Mouse (Mus musculus): ENCODE data around the gene Tbpl1. TPM values are rescaled to one million over a fixed set of nuclear protein-coding genes. Genes with fewer than 3 reads are reported as not detected.

Gene Tbpl1
- total and polyA plus RNA-seq, 3 experiments = 36.6 to 41.8 TPM; not detected in 1

- H3K4me1 ChIP-seq (ENCODE audit: control insufficient read depth in 1 of 2, insufficient read depth in 2 of 2, low read length in 2 of 2) = no peaks in the 10 kb centered on the region
- TF ChIP-seq NRF1 (IDR thresholded peaks at IDR 0.05; ENCODE audit: insufficient read depth, low read depth, low read length, poor library complexity, severe bottlenecking) (no peak), MAX (IDR thresholded peaks at IDR 0.05; ENCODE audit: low read length) (no peak), POLR2AphosphoS5 (IDR thresholded peaks at IDR 0.05; ENCODE audit: borderline replicate concordance, low read depth, low read length) (no peak), NELFE (IDR thresholded peaks at IDR 0.05; ENCODE audit: low read depth, low read length) (no peak), GATA1 (IDR thresholded peaks at IDR 0.05; ENCODE audit: low read depth, low read length) (no peak), CTCF (IDR thresholded peaks at IDR 0.05 in 2 of 3, conservative IDR thresholded peaks at IDR 0.05 in 1 of 3; ENCODE audit: control insufficient read depth in 1 of 3, insufficient read depth in 1 of 3, low read depth in 2 of 3, low read length in 3 of 3, poor library complexity in 1 of 3, severe bottlenecking in 1 of 3) (no peak), USF1 (IDR thresholded peaks at IDR 0.05; ENCODE audit: low read depth, low read length) (no peak), MYB (IDR thresholded peaks at IDR 0.05; ENCODE audit: low read depth, low read length) (no peak), CHD1 (IDR thresholded peaks at IDR 0.05; ENCODE audit: low read depth, low read length) (no peak), BHLHE40 (IDR thresholded peaks at IDR 0.05; ENCODE audit: borderline replicate concordance, low read depth, low read length) (no peak), MYC (IDR thresholded peaks at IDR 0.05; ENCODE audit: low read depth, low read length) (no peak), MXI1 (IDR thresholded peaks at IDR 0.05; ENCODE audit: low read depth, low read length) (no peak), MAFK (IDR thresholded peaks at IDR 0.05; ENCODE audit: borderline replicate concordance, low read depth, low read length) (no peak), RCOR1 (IDR thresholded peaks at IDR 0.05; ENCODE audit: low read depth, low read length) (no peak), E2F4 (IDR thresholded peaks at IDR 0.05; ENCODE audit: borderline replicate concordance, low read depth, low read length) (no peak), POLR2AphosphoS2 (IDR thresholded peaks at IDR 0.05; ENCODE audit: low read length) (no peak), TBP (IDR thresholded peaks at IDR 0.05; ENCODE audit: low read depth, low read length) (no peak), ZKSCAN1 (IDR thresholded peaks at IDR 0.05; ENCODE audit: low read depth, low read length) (no peak), MEF2A (IDR thresholded peaks at IDR 0.05; ENCODE audit: extremely low read depth, insufficient replicate concordance, low read depth, low read length, poor library complexity, severe bottlenecking) (no peak)
- no peak for DNase-seq (ENCODE audit: low read depth, low spot score)
- H3K79me2 ChIP-seq (ENCODE audit: control insufficient read depth, insufficient read depth, low read length, poor library complexity) = no peaks in the 10 kb centered on the region
- no peak overlapping the region for H3K4me3 ChIP-seq (ENCODE audit: control insufficient read depth in 1 of 2, insufficient read depth in 1 of 2, low read depth in 2 of 2, low read length in 2 of 2)
- H3K9ac ChIP-seq (ENCODE audit: control insufficient read depth, low read depth, low read length, poor library complexity, severe bottlenecking) = no peak overlapping the region
- no peak overlapping the region for H3K27ac ChIP-seq (ENCODE audit: control insufficient read depth, low read depth, low read length)
- no peaks in the 10 kb centered on the region for H3K36me3 ChIP-seq (ENCODE audit: control insufficient read depth in 1 of 2, insufficient read depth in 2 of 2, low read length in 2 of 2)
- peaks cover 1 to 2% of the 10 kb centered on the region in 2 experiments; a peak in 3 of 4 replicates for H3K27me3 ChIP-seq (ENCODE audit: control insufficient read depth in 1 of 2, insufficient read depth in 2 of 2, low read length in 2 of 2)
- no peaks in the 10 kb centered on the region for H3K9me3 ChIP-seq (replicated peaks; ENCODE audit: insufficient read depth, low read length)
Measured at GRCm38 (mm10) chr10:22674176-22674575, 57.6 kb downstream of the Tbpl1 start.

GRCm38 (mm10) chr10:22668509-22668908 is 63.2 kb downstream of the Tbpl1 start:
- DNase-seq (ENCODE audit: low read depth, low spot score) = no peak
- TF ChIP-seq MAFK (IDR thresholded peaks at IDR 0.05; ENCODE audit: borderline replicate concordance, low read depth, low read length) = no peak
- no peak for TF ChIP-seq TAL1 (IDR thresholded peaks at IDR 0.05; ENCODE audit: low read length)
- no peak for TF ChIP-seq POLR2AphosphoS2 (IDR thresholded peaks at IDR 0.05; ENCODE audit: low read length)
- no peak for TF ChIP-seq CHD1 (IDR thresholded peaks at IDR 0.05; ENCODE audit: low read depth, low read length)
- TF ChIP-seq MAX (IDR thresholded peaks at IDR 0.05; ENCODE audit: low read length) = no peak
- no peak for TF ChIP-seq CHD2 (IDR thresholded peaks at IDR 0.05; ENCODE audit: low read length)
- TF ChIP-seq MAZ (IDR thresholded peaks at IDR 0.05; ENCODE audit: low read depth, low read length) = no peak
- no peak for TF ChIP-seq GATA1 (IDR thresholded peaks at IDR 0.05; ENCODE audit: low read depth, low read length)
- TF ChIP-seq USF1 (IDR thresholded peaks at IDR 0.05; ENCODE audit: low read depth, low read length) = no peak
- TF ChIP-seq TCF12 (IDR thresholded peaks at IDR 0.05; ENCODE audit: low read depth, low read length) = no peak
- no peak for TF ChIP-seq CTCF (IDR thresholded peaks at IDR 0.05 in 2 of 3, conservative IDR thresholded peaks at IDR 0.05 in 1 of 3; ENCODE audit: control insufficient read depth in 1 of 3, insufficient read depth in 1 of 3, low read depth in 2 of 3, low read length in 3 of 3, poor library complexity in 1 of 3, severe bottlenecking in 1 of 3)
- TF ChIP-seq RCOR1 (IDR thresholded peaks at IDR 0.05; ENCODE audit: low read depth, low read length) = no peak
- no peak for TF ChIP-seq GABPA (IDR thresholded peaks at IDR 0.05; ENCODE audit: low read depth, low read length)
- TF ChIP-seq ELF1 (IDR thresholded peaks at IDR 0.05; ENCODE audit: low read depth, low read length) = no peak
- TF ChIP-seq JUND (IDR thresholded peaks at IDR 0.05; ENCODE audit: low read depth, low read length) = no peak
- no peak for TF ChIP-seq ZMIZ1 (IDR thresholded peaks at IDR 0.05; ENCODE audit: low read depth, low read length)
- TF ChIP-seq ETS1 (IDR thresholded peaks at IDR 0.05; ENCODE audit: low read depth, low read length) = no peak
- TF ChIP-seq NRF1 (IDR thresholded peaks at IDR 0.05; ENCODE audit: insufficient read depth, low read depth, low read length, poor library complexity, severe bottlenecking) = no peak
- TF ChIP-seq EP300 (IDR thresholded peaks at IDR 0.05; ENCODE audit: low read depth in 1 of 2, low read length in 2 of 2) = no peak
- Histone ChIP-seq H3K4me3 (ENCODE audit: control insufficient read depth in 1 of 2, insufficient read depth in 1 of 2, low read depth in 2 of 2, low read length in 2 of 2) (no peak overlapping the region), H3K79me2 (ENCODE audit: control insufficient read depth, insufficient read depth, low read length, poor library complexity) (no peaks in the 10 kb centered on the region), H3K27ac (ENCODE audit: control insufficient read depth, low read depth, low read length) (no peak overlapping the region), H3K36me3 (ENCODE audit: control insufficient read depth in 1 of 2, insufficient read depth in 2 of 2, low read length in 2 of 2) (no peaks in the 10 kb centered on the region), H3K9me3 (replicated peaks; ENCODE audit: insufficient read depth, low read length) (no peaks in the 10 kb centered on the region), H3K27me3 (ENCODE audit: control insufficient read depth in 1 of 2, insufficient read depth in 2 of 2, low read length in 2 of 2) (peaks cover 2 to 3% of the 10 kb centered on the region in 2 experiments; a peak in 2 of 4 replicates), H3K9ac (ENCODE audit: control insufficient read depth, low read depth, low read length, poor library complexity, severe bottlenecking) (no peak overlapping the region), H3K4me1 (ENCODE audit: control insufficient read depth in 1 of 2, insufficient read depth in 2 of 2, low read length in 2 of 2) (no peaks in the 10 kb centered on the region)

Measured in MEL (cell line).